Mouse (Mus musculus): Measurements from ENCODE around the gene Mphosph9.

GRCm38 (mm10) chr5:124334392-124334791 is 6.6 kb upstream of the Mphosph9 start:
- TF ChIP-seq POLR2A (IDR thresholded peaks at IDR 0.05; ENCODE audit: insufficient read depth, low read length), result no peak
- TF ChIP-seq CTCF (IDR thresholded peaks at IDR 0.05; ENCODE audit: low read depth, low read length), result no peak
- TF ChIP-seq EP300 (IDR thresholded peaks at IDR 0.05; ENCODE audit: insufficient read depth, low read depth, low read length), result no peak

All from ES-Bruce4 (cell line).